In genomic region chr5:110665486-110666121, GRCm38 (mm10) we compare ENCODE assay signal across 19 mouse cellular contexts. TPM values are rescaled to one million over a fixed set of nuclear protein-coding genes. Genes with fewer than 3 reads are reported as not detected.
A peak's percentile ranks its signal among the peaks of the same experiment; 100 is the strongest.
DNase-seq lines count a peak whose midpoint lies in the region; ATAC-seq and TF ChIP-seq lines count a peak whose summit lies in the region.
"Had no signal": no experiment of that assay in that cellular context is flagged by ENCODE, and none has a peak within 500 bp of the region (broad histone marks: within the 10 kb centered on the region; RNA-seq: fewer than 3 reads in every experiment).

No protein-coding gene starts in this region.

- DNase-seq in cerebellum, postnatal 10 days, result peak; percentile 15 to 32
- no peak for DNase-seq in liver, embryonic 11.5 days (ENCODE audit: low spot score)
- no peak for DNase-seq in liver
- no peak for DNase-seq in liver, embryonic 14.5 days (ENCODE audit: low read depth in 3 of 3, low spot score in 3 of 3)
- peak; percentile 13 for DNase-seq in retina, embryonic 14.5 days (ENCODE audit: low spot score)
- no peak for DNase-seq in midbrain, embryonic 11.5 days (ENCODE audit: low spot score, missing footprints)
- no peak for DNase-seq in left cerebral cortex, adult 8-10 months (ENCODE audit: low spot score in 2 of 2)
- DNase-seq: adrenal gland, adult 8-10 months; cerebellum, adult 11 months; cerebellum, postnatal 25 days; embryo, embryonic 11 days; kidney, adult 18-20 months; kidney, postnatal 14 days; lung, embryonic 14.5 days; lung, postnatal 36 days; thymus, adult 2 months had no signal

- H3K27ac ChIP-seq in liver, embryonic 11.5 days (ENCODE audit: low read depth, low read length), result no peak overlapping the region
- H3K27ac ChIP-seq in liver, embryonic 14.5 days, result no peak overlapping the region
- H3K27ac ChIP-seq in midbrain, embryonic 11.5 days (ENCODE audit: low read depth, low read length), result no peak overlapping the region
- H3K27ac ChIP-seq: embryonic facial prominence, embryonic 15.5 days; heart, embryonic 15.5 days had no signal

- no peaks in the 10 kb centered on the region for H3K4me1 ChIP-seq in liver, embryonic 11.5 days (replicated peaks; ENCODE audit: control insufficient read depth, insufficient read depth, low read length)
- H3K4me1 ChIP-seq in liver, embryonic 14.5 days (replicated peaks; ENCODE audit: control insufficient read depth in 2 of 2, insufficient read depth in 2 of 2, low read length in 1 of 2), result no peaks in the 10 kb centered on the region
- H3K4me1 ChIP-seq in midbrain, embryonic 11.5 days (ENCODE audit: control insufficient read depth, insufficient read depth, low read length), result no peaks in the 10 kb centered on the region
- H3K4me1 ChIP-seq: embryonic facial prominence, embryonic 15.5 days; heart, embryonic 15.5 days had no signal

- TF ChIP-seq CTCF in liver, embryonic 14.5 days (IDR thresholded peaks at IDR 0.05; ENCODE audit: low read depth), result 0 out of 2 replicates have a peak, but pooled peaks have one; percentile 6

- no peak overlapping the region for H3K4me2 ChIP-seq in liver, embryonic 11.5 days
- H3K4me2 ChIP-seq in liver, embryonic 14.5 days (ENCODE audit: low read depth), result no peak overlapping the region
- no peak overlapping the region for H3K4me2 ChIP-seq in midbrain, embryonic 11.5 days
- H3K4me2 ChIP-seq: embryonic facial prominence, embryonic 15.5 days; heart, embryonic 15.5 days; lung, embryonic 14.5 days had no signal

- no peaks in the 10 kb centered on the region for H3K9me3 ChIP-seq in liver, embryonic 11.5 days (ENCODE audit: control insufficient read depth, low read length)
- H3K9me3 ChIP-seq in liver, embryonic 14.5 days (ENCODE audit: control insufficient read depth, low read length), result no peaks in the 10 kb centered on the region
- H3K9me3 ChIP-seq in midbrain, embryonic 11.5 days (ENCODE audit: control insufficient read depth, low read length), result no peaks in the 10 kb centered on the region
- H3K9me3 ChIP-seq: embryonic facial prominence, embryonic 15.5 days; heart, embryonic 15.5 days had no signal

- H3K4me3 ChIP-seq in liver, embryonic 11.5 days (ENCODE audit: low read depth, low read length), result no peak overlapping the region
- H3K4me3 ChIP-seq in liver, embryonic 14.5 days (ENCODE audit: insufficient read depth in 1 of 2, low read depth in 2 of 2, low read length in 2 of 2), result no peak overlapping the region
- no peak overlapping the region for H3K4me3 ChIP-seq in midbrain, embryonic 11.5 days (ENCODE audit: low read depth, low read length)
- H3K4me3 ChIP-seq: embryonic facial prominence, embryonic 15.5 days; heart, embryonic 15.5 days had no signal

- TF ChIP-seq EP300 in liver, embryonic 14.5 days (IDR thresholded peaks at IDR 0.05; ENCODE audit: low read depth), result no peak

- no peak for ATAC-seq in cerebellum, adult (ENCODE audit: insufficient number of reproducible peaks, low FRiP score, low TSS enrichment)
- ATAC-seq in liver, embryonic 11.5 days (replicated peaks; ENCODE audit: low FRiP score), result 0 out of 2 replicates have a peak, but pooled peaks have one; percentile 23
- ATAC-seq in liver, embryonic 14.5 days (ENCODE audit: insufficient read depth), result peak; percentile 21; the same call in 1 of the 2 replicates
- no peak for ATAC-seq in midbrain, embryonic 11.5 days (ENCODE audit: low FRiP score)

- peaks cover 57% of the 10 kb centered on the region for H3K36me3 ChIP-seq in liver, embryonic 11.5 days (ENCODE audit: control insufficient read depth, insufficient read depth, low read length)
- H3K36me3 ChIP-seq in liver, embryonic 14.5 days (replicated peaks; ENCODE audit: control insufficient read depth, insufficient read depth, low read depth), result peaks cover 69% of the 10 kb centered on the region
- peaks cover 37% of the 10 kb centered on the region for H3K36me3 ChIP-seq in midbrain, embryonic 11.5 days (ENCODE audit: control insufficient read depth, insufficient read depth, low read length)

- WGBS in liver, embryonic 11.5 days, result 74% methylated on average over 6 of the region's 6 CpGs
- 76% methylated on average over 6 of the region's 6 CpGs for WGBS in liver, embryonic 14.5 days (ENCODE audit: insufficient replicate concordance)
- 71% methylated on average over 6 of the region's 6 CpGs for WGBS in midbrain, embryonic 11.5 days

- no peaks in the 10 kb centered on the region for H3K27me3 ChIP-seq in liver, embryonic 11.5 days (replicated peaks; ENCODE audit: control insufficient read depth, insufficient read depth, low read length)
- no peaks in the 10 kb centered on the region for H3K27me3 ChIP-seq in liver, embryonic 14.5 days (ENCODE audit: control insufficient read depth, insufficient read depth, low read length)
- H3K27me3 ChIP-seq in midbrain, embryonic 11.5 days (ENCODE audit: control insufficient read depth, insufficient read depth, low read length), result no peaks in the 10 kb centered on the region
- H3K27me3 ChIP-seq: embryonic facial prominence, embryonic 15.5 days; heart, embryonic 15.5 days had no signal

- no peak overlapping the region for H3K9ac ChIP-seq in liver, embryonic 11.5 days (ENCODE audit: low read depth, low read length)
- no peak overlapping the region for H3K9ac ChIP-seq in liver, embryonic 14.5 days (replicated peaks)
- H3K9ac ChIP-seq in midbrain, embryonic 11.5 days (ENCODE audit: low read length), result no peak overlapping the region
- H3K9ac ChIP-seq: embryonic facial prominence, embryonic 15.5 days; heart, embryonic 15.5 days; lung, embryonic 14.5 days had no signal

RNA-seq across cellular contexts. Expression of gene Ddx51, which starts 12.4 kb away (rescaled TPM):
- 37.1 and 44.6 TPM in 2 replicates for polyA plus RNA-seq in liver, embryonic 11.5 days (2014; fragmentation: Nextera tagmentation; extraction: Ambion mirVana)
- 6.8 and 9.1 TPM in 2 replicates for polyA plus RNA-seq in liver, embryonic 14.5 days (2012; rRNA removed)
- polyA plus RNA-seq in liver, embryonic 14.5 days (2014; fragmentation: Nextera tagmentation; extraction: Ambion mirVana), result 9.2 and 13.4 TPM in 2 replicates
- polyA plus RNA-seq in midbrain, embryonic 11.5 days (2014; fragmentation: Nextera tagmentation; extraction: Ambion mirVana), result 32.2 and 33.0 TPM in 2 replicates
- total RNA-seq in left cerebral cortex, adult 8-10 months (2022), result 10 to 100 TPM; 21.6 to 24.5 (median 22.8) TPM

RNA-seq across cellular contexts. Expression of gene Noc4l, which starts 12.4 kb away (rescaled TPM):
- polyA plus RNA-seq in liver, embryonic 11.5 days (2014; fragmentation: Nextera tagmentation; extraction: Ambion mirVana), result 128 and 131 TPM in 2 replicates
- polyA plus RNA-seq in liver, embryonic 14.5 days (2012; rRNA removed), result 56.0 and 61.8 TPM in 2 replicates
- polyA plus RNA-seq in liver, embryonic 14.5 days (2014; fragmentation: Nextera tagmentation; extraction: Ambion mirVana), result 36.9 and 40.3 TPM in 2 replicates
- polyA plus RNA-seq in midbrain, embryonic 11.5 days (2014; fragmentation: Nextera tagmentation; extraction: Ambion mirVana), result 54.7 and 55.6 TPM in 2 replicates
- total RNA-seq in left cerebral cortex, adult 8-10 months (2022), result 10 to 100 TPM; 20.0 to 31.3 (median 24.7) TPM

Comparison
In these comparisons a context has a peak if more than half of its experiments do, and no peak if none do; other contexts are left out.
1. DNase-seq: peak in cerebellum, postnatal 10 days (2 of 2) and retina, embryonic 14.5 days (single experiment); none in liver, embryonic 11.5 days (single experiment), liver (single experiment), liver, embryonic 14.5 days (0 of 3), midbrain, embryonic 11.5 days (single experiment) and left cerebral cortex, adult 8-10 months (0 of 2).
2. ATAC-seq: peak in liver, embryonic 11.5 days (single experiment) and liver, embryonic 14.5 days (single experiment); none in cerebellum, adult (single experiment) and midbrain, embryonic 11.5 days (single experiment).